Mouse (Mus musculus) midbrain, postnatal 0 days (tissue): Measurements from ENCODE around the gene Srcin1. TPM values are rescaled to one million over a fixed set of nuclear protein-coding genes. Genes with fewer than 3 reads are reported as not detected.

Experiments
- ATAC-seq: fragments of 200-750 bp; cut with Nextera tagmentation; 2 replicates; pipeline ENCODE4 v1.8.0; 2017; ENCODE audit warnings: moderate number of reproducible peaks, mild to moderate bottlenecking, moderate TSS enrichment, moderate library complexity; ENCODE audit not compliant: low FRiP score
- DNase-seq: peaks from one replicate; pipeline ENCODE4 v3.0.0-alpha.2; 2015; ENCODE audit warnings: low spot score
- H3K27ac ChIP-seq: fragments of 300-500 bp; sonication (generic); 2 replicates; pipeline ENCODE4 v1.5.1; 2014; ENCODE audit warnings: low read depth, mild to moderate bottlenecking, low read length, mixed read lengths
- H3K27me3 ChIP-seq: fragments of 300-500 bp; sonication (generic); 2 replicates; pipeline ENCODE4 v1.6.1; 2014; ENCODE audit warnings: low read length, control low read depth, mixed read lengths; ENCODE audit not compliant: insufficient read depth
- H3K36me3 ChIP-seq: fragments of 300-500 bp; sonication (generic); 2 replicates; pipeline ENCODE4 v1.6.1; 2014; ENCODE audit warnings: low read length, control low read depth, mixed read lengths; ENCODE audit not compliant: insufficient read depth
- H3K4me1 ChIP-seq: fragments of 300-500 bp; sonication (generic); 2 replicates; pipeline ENCODE4 v1.6.1; 2014; ENCODE audit warnings: mild to moderate bottlenecking, control low read depth, antibody characterized with exemption, low read length, mixed read lengths; ENCODE audit not compliant: insufficient read depth
- H3K4me2 ChIP-seq: fragments of 300-500 bp; sonication (generic); 2 replicates; pipeline ENCODE4 v1.6.1; 2014; ENCODE audit warnings: low read depth, mild to moderate bottlenecking, low read length, mixed read lengths; ENCODE audit not compliant: poor library complexity, severe bottlenecking
- H3K4me3 ChIP-seq: fragments of 300-500 bp; sonication (generic); 2 replicates; pipeline ENCODE4 v1.5.1; 2014; ENCODE audit warnings: low read depth, mild to moderate bottlenecking, low read length, moderate library complexity
- H3K9ac ChIP-seq: fragments of 300-500 bp; sonication (generic); replicated peaks from 2 replicates; pipeline ENCODE4 v1.6.1; 2014; ENCODE audit warnings: mild to moderate bottlenecking, low read length, moderate library complexity, mixed read lengths; ENCODE audit not compliant: poor library complexity, severe bottlenecking
- H3K9me3 ChIP-seq: fragments of 300-500 bp; sonication (generic); 2 replicates; pipeline ENCODE4 v1.6.1; 2016; ENCODE audit warnings: low read length, control low read depth
- CTCF ChIP-seq: IDR thresholded peaks from 2 replicates; pipeline ENCODE4 v1.5.1; 2016; ENCODE audit warnings: antibody characterized with exemption, mild to moderate bottlenecking
- WGBS: fragments of 180-500 bp; shearing (Covaris S2); extraction: QIAGEN DNeasy Blood & Tissue Kit; methylation state at CpG from one replicate; pipeline ENCODE4 v1.1.7; 2014; 5-methylcytosine and 5-hydroxymethylcytosine counted together
- polyA plus RNA-seq: library from polyadenylated mRNA; unstranded; fragments of >200 nt; fragmentation: Nextera tagmentation; extraction: Ambion mirVana; gene quantifications from 2 replicates; pipeline ENCODE4 v1.2.1, GENCODE M21; 2015
- total RNA-seq: library from RNA; depleted of rRNA; stranded (reverse); fragments of >200 nt; gene quantifications from 2 replicates; pipeline ENCODE4 v1.2.3, GENCODE M21; 2014

Gene Srcin1
- total and polyA plus RNA-seq, 2 experiments from 2014 or later: 14.0 to 95.0 TPM

DNA sequence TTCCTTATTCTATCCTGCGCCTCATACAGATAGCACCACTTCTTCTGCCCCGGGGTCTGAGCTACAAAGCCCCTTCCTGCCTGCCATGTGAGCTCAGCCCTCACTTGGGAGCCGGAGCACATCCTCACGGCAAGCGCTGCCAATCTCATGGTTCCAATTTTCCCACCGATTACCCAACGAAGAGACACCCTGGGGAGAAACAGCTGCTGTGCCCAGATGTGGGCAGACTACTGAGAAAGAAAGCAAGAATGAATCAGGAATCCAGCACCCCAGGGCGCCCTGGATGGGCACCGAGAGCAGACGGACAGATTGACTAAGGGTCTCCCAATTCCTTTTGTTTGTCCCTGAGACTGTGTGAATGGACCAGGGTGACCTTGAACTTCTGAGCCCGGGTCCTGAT, 8.5 kb downstream of the Srcin1 start:
- no peak overlapping the region; the same call in 1 of the 2 replicates for H3K4me3 ChIP-seq
- no peak for ATAC-seq
- H3K9ac ChIP-seq: peak overlapping the region; percentile 42
- H3K27me3 ChIP-seq: no peaks in the 10 kb centered on the region
- H3K27ac ChIP-seq: no peak overlapping the region
- 11% methylated on average over 11 of the region's 11 CpGs for WGBS
- DNase-seq: no peak
- H3K4me2 ChIP-seq: peak overlapping the region; percentile 15; the same call in 1 of the 2 replicates
- H3K4me1 ChIP-seq: peaks cover 28% of the 10 kb centered on the region
- TF ChIP-seq CTCF: no peak
- no peaks in the 10 kb centered on the region for H3K36me3 ChIP-seq
- H3K9me3 ChIP-seq: no peaks in the 10 kb centered on the region

DNA sequence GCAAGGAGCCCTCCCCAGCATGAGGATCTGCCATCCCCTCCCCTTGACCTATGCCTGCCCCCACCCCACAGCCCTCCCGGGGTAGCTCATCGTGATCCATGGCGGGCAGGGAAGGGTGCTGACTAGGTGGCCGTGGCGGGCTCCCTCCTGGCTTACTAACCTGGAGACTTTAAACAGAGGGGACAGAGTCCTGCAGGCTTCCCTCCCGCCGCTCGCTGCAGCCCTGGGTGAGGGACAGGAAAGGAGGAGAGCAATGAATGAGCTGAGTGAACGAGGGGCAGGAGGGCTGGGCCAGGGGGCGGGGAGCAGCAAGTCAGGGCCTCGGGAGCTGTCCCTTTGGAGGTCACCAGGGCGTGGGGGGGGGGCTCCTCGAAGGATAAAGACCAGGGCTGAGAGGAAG, 9.4 kb downstream of the Srcin1 start:
- H3K4me1 ChIP-seq: peaks cover 22% of the 10 kb centered on the region
- DNase-seq (no peak), ATAC-seq (no peak)
- 16% methylated on average over 10 of the region's 13 CpGs for WGBS
- 0 out of 2 replicates have a peak, but pooled peaks cover 2% of the 10 kb centered on the region for H3K36me3 ChIP-seq
- H3K27me3 ChIP-seq: no peaks in the 10 kb centered on the region
- no peak for TF ChIP-seq CTCF
- H3K4me3 ChIP-seq: no peak overlapping the region
- H3K4me2 ChIP-seq: peak overlapping the region; percentile 4; the same call in 1 of the 2 replicates
- H3K9me3 ChIP-seq: no peaks in the 10 kb centered on the region
- H3K9ac ChIP-seq: peak overlapping the region; percentile 42
- no peak overlapping the region for H3K27ac ChIP-seq

DNA sequence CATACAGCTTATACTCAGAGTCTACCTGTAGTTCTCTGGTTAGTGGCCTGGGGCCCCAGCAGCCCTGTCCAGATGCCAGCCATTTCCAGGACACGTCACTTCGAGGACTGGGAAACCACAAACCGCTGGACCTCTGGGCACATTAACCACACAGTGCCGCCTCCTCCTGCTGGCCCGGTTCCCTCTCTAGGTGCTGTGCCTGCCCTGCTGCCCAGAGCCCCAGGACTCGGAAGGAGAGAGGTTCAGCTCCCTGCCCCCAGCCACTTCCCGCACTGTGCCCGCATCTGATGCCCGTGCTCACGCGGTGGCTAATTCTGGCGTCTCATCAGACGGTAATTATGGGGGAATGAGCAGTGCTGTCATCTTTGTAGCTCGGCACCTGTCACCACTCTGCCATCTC, 12.3 kb downstream of the Srcin1 start:
- Histone ChIP-seq H3K4me1 (peaks cover 11% of the 10 kb centered on the region), H3K36me3 (0 out of 2 replicates have a peak, but pooled peaks cover 2% of the 10 kb centered on the region), H3K27me3 (no peaks in the 10 kb centered on the region), H3K27ac (no peak overlapping the region), H3K9me3 (no peaks in the 10 kb centered on the region), H3K4me3 (no peak overlapping the region), H3K9ac (no peak overlapping the region), H3K4me2 (no peak overlapping the region)
- no peak for DNase-seq
- TF ChIP-seq CTCF: no peak
- 25% methylated on average over 14 of the region's 14 CpGs for WGBS
- no peak for ATAC-seq

DNA sequence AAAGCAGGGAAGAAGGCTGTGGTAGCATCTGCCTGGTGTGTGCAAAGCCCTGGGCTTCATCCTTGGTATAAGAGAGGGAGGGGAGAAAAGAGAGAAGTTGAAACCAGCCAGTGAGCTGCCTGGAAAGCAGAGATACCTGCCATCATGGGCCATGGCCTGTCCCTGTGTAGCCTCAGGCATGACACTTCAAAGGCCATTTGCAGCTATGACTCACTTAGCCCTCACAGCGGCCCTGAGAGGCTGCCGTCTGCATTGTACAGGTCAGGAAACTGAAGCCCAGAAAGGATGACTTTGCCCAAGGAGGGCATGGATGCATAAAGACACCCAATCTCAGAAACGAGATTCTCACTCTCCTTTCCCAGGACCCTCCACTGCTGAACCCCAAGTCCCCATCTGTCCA, 13.4 kb downstream of the Srcin1 start:
- ATAC-seq (no peak), DNase-seq (no peak)
- WGBS: 52% methylated on average over 3 of the region's 3 CpGs
- Histone ChIP-seq H3K27me3 (no peaks in the 10 kb centered on the region), H3K4me1 (peaks cover 10% of the 10 kb centered on the region; the same call in 1 of the 2 replicates), H3K4me2 (no peak overlapping the region), H3K36me3 (0 out of 2 replicates have a peak, but pooled peaks cover 2% of the 10 kb centered on the region), H3K9me3 (no peaks in the 10 kb centered on the region), H3K9ac (no peak overlapping the region), H3K4me3 (no peak overlapping the region), H3K27ac (no peak overlapping the region)
- no peak for TF ChIP-seq CTCF

DNA sequence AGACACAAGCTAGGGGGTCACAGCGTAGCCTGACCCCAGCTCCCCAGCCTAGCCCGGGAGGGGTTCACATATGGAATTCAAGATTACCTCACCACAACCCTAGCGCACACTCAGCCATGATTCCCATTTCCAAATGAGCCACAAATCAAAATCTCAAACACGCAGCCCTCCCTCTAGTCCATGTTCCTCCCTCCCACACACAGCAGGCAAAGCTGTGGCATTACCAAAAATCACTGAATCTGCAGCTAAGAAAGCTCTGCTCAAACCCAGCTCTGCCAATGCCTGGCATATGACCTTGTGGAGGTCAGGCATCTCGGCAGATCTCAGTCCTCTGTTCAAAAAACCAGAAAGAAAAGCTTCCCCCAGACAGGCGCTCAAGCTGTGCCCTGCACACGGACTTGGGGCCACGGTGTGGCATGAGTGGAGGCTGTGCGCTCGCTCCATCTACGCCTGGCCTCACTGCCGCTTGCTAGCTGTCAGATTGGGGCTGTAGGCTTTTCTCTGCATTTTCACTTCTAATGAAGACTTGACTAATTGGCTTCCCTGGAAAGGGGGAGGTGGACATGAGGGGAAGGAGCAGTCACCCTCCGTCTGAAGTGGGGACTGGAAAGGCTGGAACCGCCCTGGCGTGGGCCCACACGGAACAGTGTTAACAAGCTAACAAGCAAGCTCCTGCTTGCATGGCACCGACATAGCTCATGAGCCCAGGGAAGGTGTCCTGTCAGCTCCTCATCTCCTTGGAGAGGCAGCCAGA, 15.6 kb downstream of the Srcin1 start:
- no peak for TF ChIP-seq CTCF
- H3K4me3 ChIP-seq: no peak overlapping the region
- ATAC-seq (peak; percentile 1; the same call in 1 of the 2 replicates), DNase-seq (no peak)
- no peaks in the 10 kb centered on the region for H3K27me3 ChIP-seq
- H3K4me2 ChIP-seq: no peak overlapping the region
- WGBS: 29% methylated on average over 17 of the region's 17 CpGs
- H3K9ac ChIP-seq: 0 out of 2 replicates have a peak overlapping the region, but pooled peaks have one; percentile 19
- no peaks in the 10 kb centered on the region for H3K9me3 ChIP-seq
- H3K36me3 ChIP-seq: 0 out of 2 replicates have a peak, but pooled peaks cover 2% of the 10 kb centered on the region
- peak overlapping the region; percentile 55 for H3K27ac ChIP-seq
- peaks cover 7% of the 10 kb centered on the region; the same call in 1 of the 2 replicates for H3K4me1 ChIP-seq

DNA sequence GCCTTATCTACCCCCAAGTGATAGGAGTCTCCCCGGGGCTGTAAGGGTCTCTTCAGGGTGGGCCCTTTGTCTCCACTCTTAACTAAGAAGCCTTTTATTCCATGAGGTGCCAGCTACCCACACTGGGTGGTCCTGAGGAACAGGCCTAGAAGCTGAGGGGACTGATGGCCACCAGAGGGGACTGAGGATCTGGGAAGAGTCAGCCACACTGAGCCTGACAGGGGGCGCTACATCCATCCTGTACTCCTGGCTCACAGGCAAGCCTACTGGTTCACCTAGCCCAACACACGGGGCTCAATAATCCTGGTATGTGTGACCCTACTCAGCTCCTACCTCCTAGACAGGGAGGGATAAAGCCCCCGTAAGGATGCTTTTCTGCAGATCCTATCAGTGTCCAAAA, 16.4 kb downstream of the Srcin1 start:
- H3K4me2 ChIP-seq: no peak overlapping the region
- no peak for DNase-seq
- H3K36me3 ChIP-seq: 0 out of 2 replicates have a peak, but pooled peaks cover 2% of the 10 kb centered on the region
- no peaks in the 10 kb centered on the region for H3K9me3 ChIP-seq
- no peak for ATAC-seq
- WGBS: 42% methylated on average over 4 of the region's 4 CpGs
- peaks cover 7% of the 10 kb centered on the region; the same call in 1 of the 2 replicates for H3K4me1 ChIP-seq
- TF ChIP-seq CTCF: peak; percentile 56
- no peaks in the 10 kb centered on the region for H3K27me3 ChIP-seq
- no peak overlapping the region for H3K9ac ChIP-seq
- no peak overlapping the region for H3K4me3 ChIP-seq
- no peak overlapping the region for H3K27ac ChIP-seq
